Mouse (Mus musculus) neural tube, embryonic 11.5 days (tissue): ENCODE results near the gene Rara. TPM values are rescaled to one million over a fixed set of nuclear protein-coding genes. Genes with fewer than 3 reads are reported as not detected.

ENCODE experiments used
- ATAC-seq: fragments of 200-750 bp; cut with Nextera tagmentation; 2 replicates; pipeline ENCODE4 v1.8.0; 2017; ENCODE audit warnings: moderate number of reproducible peaks, mild to moderate bottlenecking, moderate TSS enrichment, moderate library complexity; ENCODE audit not compliant: insufficient read depth, low FRiP score, low TSS enrichment
- DNase-seq: peaks from one replicate; pipeline ENCODE4 v3.0.0-alpha.2; 2015; ENCODE audit warnings: low spot score
- H3K27ac ChIP-seq: fragments of 300-500 bp; sonication (generic); 2 replicates; pipeline ENCODE4 v1.5.1; 2014; ENCODE audit warnings: low read depth, mild to moderate bottlenecking, low read length
- H3K27me3 ChIP-seq: fragments of 300-500 bp; sonication (generic); 2 replicates; pipeline ENCODE4 v1.6.1; 2014; ENCODE audit warnings: mild to moderate bottlenecking, low read length, mixed read lengths; ENCODE audit not compliant: control insufficient read depth, insufficient read depth
- H3K36me3 ChIP-seq: fragments of 300-500 bp; sonication (generic); 2 replicates; pipeline ENCODE4 v1.6.1; 2014; ENCODE audit warnings: mild to moderate bottlenecking, low read length, moderate library complexity, mixed read lengths; ENCODE audit not compliant: control insufficient read depth, insufficient read depth
- H3K4me1 ChIP-seq: fragments of 300-500 bp; sonication (generic); 2 replicates; pipeline ENCODE4 v1.6.1; 2014; ENCODE audit warnings: low read length, mixed read lengths; ENCODE audit not compliant: control insufficient read depth, insufficient read depth
- H3K4me2 ChIP-seq: fragments of 300-500 bp; sonication (generic); 2 replicates; pipeline ENCODE4 v1.6.1; 2014; ENCODE audit warnings: low read depth, mild to moderate bottlenecking, moderate library complexity
- H3K4me3 ChIP-seq: fragments of 300-500 bp; sonication (generic); 2 replicates; pipeline ENCODE4 v1.5.1; 2014; ENCODE audit warnings: low read depth, low read length
- H3K9ac ChIP-seq: fragments of 300-500 bp; sonication (generic); 2 replicates; pipeline ENCODE4 v1.6.1; 2014; ENCODE audit warnings: mild to moderate bottlenecking, low read length
- H3K9me3 ChIP-seq: fragments of 300-500 bp; sonication (generic); 2 replicates; pipeline ENCODE4 v1.6.1; 2016; ENCODE audit warnings: low read length; ENCODE audit not compliant: control insufficient read depth
- WGBS: fragments of 180-500 bp; shearing (Covaris S2); extraction: QIAGEN DNeasy Blood & Tissue Kit; methylation state at CpG from one replicate; pipeline ENCODE4 v1.1.7; 2014; 5-methylcytosine and 5-hydroxymethylcytosine counted together
- polyA plus RNA-seq: library from polyadenylated mRNA; unstranded; fragments of >200 nt; fragmentation: Nextera tagmentation; extraction: Ambion mirVana; gene quantifications from 2 replicates; pipeline ENCODE4 v1.2.1, GENCODE M21; 2014

Gene Rara
- polyA plus RNA-seq, 1 experiment from 2014 or later = 73.2 TPM

- H3K4me2 ChIP-seq = peak overlapping the region; percentile 71
- no peaks in the 10 kb centered on the region for H3K9me3 ChIP-seq
- no peak for ATAC-seq
- under 1% methylated on average over 39 of the region's 39 CpGs for WGBS
- H3K4me1 ChIP-seq = peaks cover 63% of the 10 kb centered on the region
- peak overlapping the region; percentile 49 for H3K27ac ChIP-seq
- H3K36me3 ChIP-seq = no peaks in the 10 kb centered on the region
- H3K9ac ChIP-seq = peak overlapping the region; percentile 67
- DNase-seq = no peak
- H3K4me3 ChIP-seq = peak overlapping the region; percentile 57
- no peaks in the 10 kb centered on the region for H3K27me3 ChIP-seq
Observed at GRCm38 (mm10) chr11:98937914-98938694, 10.5 kb downstream of the Rara start.

DNA sequence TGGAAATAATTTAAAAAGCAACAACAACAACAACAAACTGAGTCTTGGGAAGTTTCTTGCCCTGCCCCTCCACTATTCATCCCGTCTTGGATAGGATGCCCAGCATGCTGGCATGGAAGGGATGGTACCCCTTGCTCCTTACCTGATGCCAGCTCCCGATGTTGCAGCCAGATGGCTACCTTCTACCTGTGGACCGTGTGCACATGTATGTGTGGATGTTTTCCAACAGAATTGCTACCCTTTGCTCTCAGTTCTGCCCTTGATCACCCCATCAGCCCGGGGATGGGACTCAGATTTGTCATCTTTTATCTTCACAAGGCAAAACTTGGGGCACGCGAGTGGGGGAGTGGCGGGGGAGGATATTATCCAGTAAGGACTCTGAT is 11.1 kb downstream of the Rara start:
- 42% methylated on average over 7 of the region's 7 CpGs for whole genome bisulfite sequencing
- peak overlapping the region; percentile 57 for H3K4me3 ChIP-seq
- H3K36me3 ChIP-seq = no peaks in the 10 kb centered on the region
- DNase-seq (no peak), ATAC-seq (no peak)
- H3K9me3 ChIP-seq = no peaks in the 10 kb centered on the region
- H3K27ac ChIP-seq = no peak overlapping the region
- H3K27me3 ChIP-seq = no peaks in the 10 kb centered on the region
- H3K9ac ChIP-seq = peak overlapping the region; percentile 67
- H3K4me2 ChIP-seq = peak overlapping the region; percentile 71
- H3K4me1 ChIP-seq = peaks cover 63% of the 10 kb centered on the region

GRCm38 (mm10) chr11:98939084-98939952 is 11.7 kb downstream of the Rara start:
- Histone ChIP-seq H3K27ac (no peak overlapping the region), H3K27me3 (no peaks in the 10 kb centered on the region), H3K9ac (peak overlapping the region; percentile 35), H3K9me3 (no peaks in the 10 kb centered on the region), H3K4me2 (peak overlapping the region; percentile 71), H3K36me3 (no peaks in the 10 kb centered on the region), H3K4me1 (peaks cover 67% of the 10 kb centered on the region), H3K4me3 (peak overlapping the region; percentile 57; the same call in 1 of the 2 replicates)
- ATAC-seq (no peak), DNase-seq (no peak)
- WGBS = 54% methylated on average over 15 of the region's 15 CpGs

- Histone ChIP-seq H3K27ac (0 out of 2 replicates have a peak overlapping the region, but pooled peaks have one; percentile 44), H3K9ac (peak overlapping the region; percentile 44), H3K36me3 (no peaks in the 10 kb centered on the region), H3K4me3 (peak overlapping the region; percentile 16), H3K9me3 (no peaks in the 10 kb centered on the region), H3K4me1 (peaks cover 73% of the 10 kb centered on the region), H3K27me3 (no peaks in the 10 kb centered on the region), H3K4me2 (peak overlapping the region; percentile 71)
- ATAC-seq = no peak
- no peak for DNase-seq
- WGBS = 56% methylated on average over 11 of the region's 11 CpGs
Observed at GRCm38 (mm10) chr11:98939953-98940641, 12.5 kb downstream of the Rara start.

- peak overlapping the region; percentile 25 for H3K4me3 ChIP-seq
- WGBS = 51% methylated on average over 3 of the region's 3 CpGs
- 0 out of 2 replicates have a peak overlapping the region, but pooled peaks have one; percentile 44 for H3K27ac ChIP-seq
- H3K4me1 ChIP-seq = peaks cover 73% of the 10 kb centered on the region
- DNase-seq (peak; percentile 14), ATAC-seq (no peak)
- H3K36me3 ChIP-seq = no peaks in the 10 kb centered on the region
- no peaks in the 10 kb centered on the region for H3K27me3 ChIP-seq
- H3K9ac ChIP-seq = no peak overlapping the region; the same call in 1 of the 2 replicates
- H3K9me3 ChIP-seq = no peaks in the 10 kb centered on the region
- H3K4me2 ChIP-seq = peak overlapping the region; percentile 71
Observed at GRCm38 (mm10) chr11:98940776-98941175, 13.2 kb downstream of the Rara start.

DNA sequence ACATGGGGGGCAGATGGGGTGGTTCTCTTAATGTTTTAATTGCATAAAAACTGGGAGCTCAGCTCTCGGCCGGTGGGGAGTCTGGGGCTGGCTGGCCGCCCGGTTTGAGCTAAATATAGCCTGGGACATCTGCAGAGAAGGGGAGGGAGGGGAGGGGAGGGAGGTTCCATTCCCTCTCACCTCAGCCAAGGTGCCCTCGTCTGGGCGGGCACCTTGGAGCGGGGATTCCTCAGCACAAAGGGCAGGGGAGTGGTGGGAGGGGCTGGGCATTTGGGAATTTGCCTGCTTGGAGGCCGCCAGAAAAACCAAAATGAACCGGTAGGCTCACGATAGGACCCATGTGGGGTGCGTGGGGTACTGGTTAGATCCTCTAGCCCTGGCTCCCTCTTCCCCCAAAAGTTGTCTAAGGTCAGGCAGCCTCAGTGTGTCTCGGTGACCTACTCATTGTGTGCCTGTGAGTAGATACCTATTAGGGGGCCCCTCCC is 13.8 kb downstream of the Rara start:
- no peaks in the 10 kb centered on the region for H3K36me3 ChIP-seq
- H3K9me3 ChIP-seq = no peaks in the 10 kb centered on the region
- peak overlapping the region; percentile 25 for H3K4me3 ChIP-seq
- ATAC-seq = no peak
- DNase-seq = peak; percentile 12
- H3K4me2 ChIP-seq = peak overlapping the region; percentile 71
- H3K4me1 ChIP-seq = peaks cover 67% of the 10 kb centered on the region
- no peaks in the 10 kb centered on the region for H3K27me3 ChIP-seq
- peak overlapping the region; percentile 72 for H3K27ac ChIP-seq
- peak overlapping the region; percentile 15 for H3K9ac ChIP-seq
- WGBS = 3% methylated on average over 12 of the region's 12 CpGs

GRCm38 (mm10) chr11:98941826-98942550 is 14.4 kb downstream of the Rara start:
- Histone ChIP-seq H3K27ac (peak overlapping the region; percentile 72), H3K9ac (peak overlapping the region; percentile 15), H3K4me2 (peak overlapping the region; percentile 71), H3K27me3 (no peaks in the 10 kb centered on the region), H3K9me3 (no peaks in the 10 kb centered on the region), H3K4me1 (peaks cover 61% of the 10 kb centered on the region), H3K4me3 (peak overlapping the region; percentile 25), H3K36me3 (no peaks in the 10 kb centered on the region)
- peak; percentile 56 for ATAC-seq
- DNase-seq = peak; percentile 83
- WGBS = 6% methylated on average over 13 of the region's 15 CpGs

GRCm38 (mm10) chr11:98942555-98942922 is 14.9 kb downstream of the Rara start:
- no peaks in the 10 kb centered on the region for H3K36me3 ChIP-seq
- DNase-seq = no peak
- no peaks in the 10 kb centered on the region for H3K9me3 ChIP-seq
- H3K27ac ChIP-seq = peak overlapping the region; percentile 72
- H3K4me2 ChIP-seq = peak overlapping the region; percentile 71
- H3K4me1 ChIP-seq = peaks cover 66% of the 10 kb centered on the region
- peak overlapping the region; percentile 15; the same call in 1 of the 2 replicates for H3K9ac ChIP-seq
- H3K27me3 ChIP-seq = no peaks in the 10 kb centered on the region
- WGBS = 52% methylated on average over 3 of the region's 3 CpGs
- no peak for ATAC-seq
- peak overlapping the region; percentile 25; the same call in 1 of the 2 replicates for H3K4me3 ChIP-seq
